Mouse (Mus musculus): ENCODE measurements at regions not wholly inside any gene's neighbourhood (a gene's known extent, or its start where the extent isn't known, plus 50 kb on each side); places are given as distances from the start of the nearest gene placed in this dataset.

DNA sequence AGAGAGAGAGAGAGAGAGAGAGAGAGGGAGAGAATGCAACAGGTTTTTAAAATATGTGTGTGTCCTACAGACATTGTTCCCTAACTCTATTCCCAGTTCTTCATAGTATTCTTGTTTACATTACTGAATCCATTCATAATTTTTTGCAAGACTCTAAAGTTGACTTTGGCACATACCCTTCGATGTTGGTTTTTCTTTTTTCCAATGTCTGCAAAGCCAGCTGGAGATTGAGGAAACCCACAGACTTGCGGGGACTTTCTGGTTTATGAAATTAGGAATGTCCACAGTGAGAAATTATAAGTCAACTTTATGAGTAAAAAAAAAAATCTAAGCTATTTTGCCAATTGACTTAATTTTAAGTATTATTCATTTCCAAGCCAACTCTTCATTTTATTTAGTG is 379.7 kb upstream of the Adamts5 start:
- Histone ChIP-seq H3K36me3 (replicated peaks; ENCODE audit: insufficient read depth, low read length) (no peaks in the 10 kb centered on the region), H3K4me1 (ENCODE audit: insufficient read depth) (no peaks in the 10 kb centered on the region), H3K27ac (ENCODE audit: low read depth) (no peak overlapping the region), H3K4me3 (ENCODE audit: low read depth, low read length) (no peak overlapping the region), H3K4me2 (ENCODE audit: low read depth, low read length) (no peak overlapping the region), H3K9me3 (ENCODE audit: low read length) (no peaks in the 10 kb centered on the region), H3K9ac (replicated peaks) (no peak overlapping the region), H3K27me3 (ENCODE audit: insufficient read depth, low read length) (no peaks in the 10 kb centered on the region)
- WGBS (ENCODE audit: insufficient replicate concordance): 73% methylated on average over 2 of the region's 2 CpGs
- DNase-seq (no peak), ATAC-seq (no peak)
- no peak for TF ChIP-seq EP300 (IDR thresholded peaks at IDR 0.05; ENCODE audit: low read depth)
- TF ChIP-seq CTCF (IDR thresholded peaks at IDR 0.05; ENCODE audit: low read depth): no peak

DNA sequence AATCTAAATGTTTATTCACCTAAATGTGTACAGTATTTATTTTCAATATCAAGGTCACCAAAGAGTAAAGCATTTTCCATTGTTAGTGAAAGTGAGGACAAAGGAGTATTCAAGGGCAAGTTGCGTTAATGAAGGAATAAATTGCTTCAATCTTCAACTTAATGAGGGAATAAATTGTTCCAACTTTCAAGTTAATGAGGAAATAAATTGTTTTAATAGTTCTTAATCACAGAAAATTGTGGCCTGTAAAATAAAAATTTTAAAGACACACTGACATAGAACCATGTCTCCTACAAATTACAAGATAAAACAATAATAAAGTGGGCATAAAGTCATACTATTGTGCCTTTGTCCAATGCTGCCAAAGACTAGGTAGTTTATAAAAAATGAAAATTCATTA is 375.4 kb upstream of the Adamts5 start:
- ATAC-seq (no peak), DNase-seq (no peak)
- no peaks in the 10 kb centered on the region for H3K4me1 ChIP-seq (ENCODE audit: insufficient read depth)
- no peak overlapping the region for H3K27ac ChIP-seq (ENCODE audit: low read depth)
- no peak overlapping the region for H3K9ac ChIP-seq (replicated peaks)
- no peak overlapping the region for H3K4me2 ChIP-seq (ENCODE audit: low read depth, low read length)
- no peak overlapping the region for H3K4me3 ChIP-seq (ENCODE audit: low read depth, low read length)
- no peaks in the 10 kb centered on the region for H3K27me3 ChIP-seq (ENCODE audit: insufficient read depth, low read length)
- WGBS (ENCODE audit: insufficient replicate concordance): 63% methylated on average over 1 of the region's 1 CpGs
- H3K36me3 ChIP-seq (replicated peaks; ENCODE audit: insufficient read depth, low read length): no peaks in the 10 kb centered on the region
- no peak for TF ChIP-seq CTCF (IDR thresholded peaks at IDR 0.05; ENCODE audit: low read depth)
- no peak for TF ChIP-seq EP300 (IDR thresholded peaks at IDR 0.05; ENCODE audit: low read depth)
- H3K9me3 ChIP-seq (ENCODE audit: low read length): no peaks in the 10 kb centered on the region

- H3K4me1 ChIP-seq (ENCODE audit: insufficient read depth): no peaks in the 10 kb centered on the region
- no peak for ATAC-seq
- 32% methylated on average over 8 of the region's 8 CpGs for WGBS (ENCODE audit: insufficient replicate concordance)
These were observed 360.0 kb upstream of the Adamts5 start for GRCm38 (mm10) chr16:86261612-86262011.

DNA sequence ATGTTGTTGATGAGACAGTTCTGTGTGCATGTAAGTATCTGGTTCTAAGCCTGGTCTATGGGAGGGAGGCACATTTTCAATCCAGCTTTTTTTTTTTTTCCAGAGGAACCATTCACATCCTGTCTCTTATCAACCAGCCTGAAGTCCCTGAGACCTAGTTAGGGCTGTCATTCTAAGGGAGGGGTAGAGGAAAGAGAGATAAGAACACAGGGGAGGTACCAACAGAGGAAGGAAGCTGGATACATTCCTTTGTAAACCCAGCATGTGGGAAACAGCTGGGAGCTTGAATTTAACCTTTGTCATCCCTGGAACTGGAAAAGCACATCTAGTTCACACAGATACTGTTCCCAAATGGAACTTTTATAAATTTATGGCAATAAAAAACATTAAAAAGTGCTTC is 351.0 kb upstream of the Adamts5 start:
- H3K27ac ChIP-seq (ENCODE audit: low read depth): no peak overlapping the region
- no peak overlapping the region for H3K4me2 ChIP-seq (ENCODE audit: low read depth, low read length)
- no peaks in the 10 kb centered on the region for H3K36me3 ChIP-seq (replicated peaks; ENCODE audit: insufficient read depth, low read length)
- no peaks in the 10 kb centered on the region for H3K27me3 ChIP-seq (ENCODE audit: insufficient read depth, low read length)
- TF ChIP-seq CTCF (IDR thresholded peaks at IDR 0.05; ENCODE audit: low read depth) (no peak), EP300 (IDR thresholded peaks at IDR 0.05; ENCODE audit: low read depth) (peak; percentile 49)
- H3K4me3 ChIP-seq (ENCODE audit: low read depth, low read length): no peak overlapping the region
- H3K4me1 ChIP-seq (ENCODE audit: insufficient read depth): no peaks in the 10 kb centered on the region
- ATAC-seq (no peak), DNase-seq (no peak)
- H3K9me3 ChIP-seq (ENCODE audit: low read length): no peaks in the 10 kb centered on the region
- no peak overlapping the region for H3K9ac ChIP-seq (replicated peaks)

More at GRCm38 (mm10) chr16:86261612-86262011, 360.0 kb upstream of the Adamts5 start:
- no peak overlapping the region for H3K27ac ChIP-seq (ENCODE audit: low read depth)
- no peak overlapping the region for H3K4me2 ChIP-seq (ENCODE audit: low read depth, low read length)
- no peak for DNase-seq
- H3K27me3 ChIP-seq (ENCODE audit: insufficient read depth, low read length): no peaks in the 10 kb centered on the region
- H3K9ac ChIP-seq (replicated peaks): no peak overlapping the region
- TF ChIP-seq CTCF (IDR thresholded peaks at IDR 0.05; ENCODE audit: low read depth): no peak
- TF ChIP-seq EP300 (IDR thresholded peaks at IDR 0.05; ENCODE audit: low read depth): no peak
- H3K36me3 ChIP-seq (replicated peaks; ENCODE audit: insufficient read depth, low read length): no peaks in the 10 kb centered on the region
- no peak overlapping the region for H3K4me3 ChIP-seq (ENCODE audit: low read depth, low read length)
- H3K9me3 ChIP-seq (ENCODE audit: low read length): no peaks in the 10 kb centered on the region

DNA sequence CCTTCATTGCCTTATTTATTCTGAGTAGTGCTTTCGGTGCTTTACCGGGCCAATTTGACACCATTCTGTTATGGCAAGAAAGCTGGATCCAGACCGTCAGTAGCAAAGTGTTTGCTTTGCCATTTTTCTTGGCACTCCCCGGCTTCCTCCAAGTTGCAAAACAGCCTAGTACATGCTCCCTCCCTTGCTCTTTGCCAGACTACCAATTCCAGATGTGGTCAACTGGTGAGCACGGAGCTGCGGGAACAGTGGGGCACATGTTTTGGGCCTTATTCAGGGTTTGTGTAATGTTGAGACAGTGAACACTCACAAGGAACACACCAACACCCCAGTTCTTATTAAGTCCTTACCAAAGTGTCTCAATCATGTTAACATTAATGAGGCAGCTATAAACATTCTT is 348.4 kb upstream of the Adamts5 start:
- WGBS (ENCODE audit: insufficient replicate concordance): 87% methylated on average over 6 of the region's 6 CpGs
- H3K4me3 ChIP-seq (ENCODE audit: low read depth, low read length): no peak overlapping the region
- H3K9me3 ChIP-seq (ENCODE audit: low read length): no peaks in the 10 kb centered on the region
- TF ChIP-seq EP300 (IDR thresholded peaks at IDR 0.05; ENCODE audit: low read depth) (no peak), CTCF (IDR thresholded peaks at IDR 0.05; ENCODE audit: low read depth) (no peak)
- no peaks in the 10 kb centered on the region for H3K27me3 ChIP-seq (ENCODE audit: insufficient read depth, low read length)
- H3K4me2 ChIP-seq (ENCODE audit: low read depth, low read length): no peak overlapping the region
- H3K36me3 ChIP-seq (replicated peaks; ENCODE audit: insufficient read depth, low read length): no peaks in the 10 kb centered on the region
- no peak overlapping the region for H3K9ac ChIP-seq (replicated peaks)
- no peak for ATAC-seq
- no peaks in the 10 kb centered on the region for H3K4me1 ChIP-seq (ENCODE audit: insufficient read depth)
- DNase-seq: no peak
- H3K27ac ChIP-seq (ENCODE audit: low read depth): no peak overlapping the region

GRCm38 (mm10) chr16:86244191-86244590 is 342.6 kb upstream of the Adamts5 start:
- Histone ChIP-seq H3K27ac (ENCODE audit: low read depth) (no peak overlapping the region), H3K4me2 (ENCODE audit: low read depth, low read length) (no peak overlapping the region), H3K9ac (replicated peaks) (no peak overlapping the region), H3K9me3 (ENCODE audit: low read length) (no peaks in the 10 kb centered on the region), H3K36me3 (replicated peaks; ENCODE audit: insufficient read depth, low read length) (no peaks in the 10 kb centered on the region), H3K4me1 (ENCODE audit: insufficient read depth) (no peaks in the 10 kb centered on the region), H3K27me3 (ENCODE audit: insufficient read depth, low read length) (no peaks in the 10 kb centered on the region), H3K4me3 (ENCODE audit: low read depth, low read length) (no peak overlapping the region)
- ATAC-seq (no peak), DNase-seq (no peak)
- 72% methylated on average over 2 of the region's 2 CpGs for WGBS (ENCODE audit: insufficient replicate concordance)
- TF ChIP-seq CTCF (IDR thresholded peaks at IDR 0.05; ENCODE audit: low read depth): no peak
- TF ChIP-seq EP300 (IDR thresholded peaks at IDR 0.05; ENCODE audit: low read depth): no peak

Measured in liver, postnatal 0 days (tissue).